Mouse (Mus musculus): ENCODE measurements at regions not wholly inside any gene's neighbourhood (a gene's known extent, or its start where the extent isn't known, plus 50 kb on each side); places are given as distances from the start of the nearest gene placed in this dataset.

GRCm38 (mm10) chr5:141137716-141138115 is 103.6 kb upstream of the Sdk1 start:
- DNase-seq (ENCODE audit: low spot score in 2 of 2): no peak

- no peak for DNase-seq (ENCODE audit: low spot score in 2 of 2)
Measured at GRCm38 (mm10) chr5:141138771-141139360, 102.4 kb upstream of the Sdk1 start.

- DNase-seq (ENCODE audit: low spot score in 2 of 2): no peak
Measured at GRCm38 (mm10) chr5:141139361-141139912, 101.9 kb upstream of the Sdk1 start.

- DNase-seq (ENCODE audit: low spot score in 2 of 2): no peak
Measured at GRCm38 (mm10) chr5:141160391-141160790, 80.9 kb upstream of the Sdk1 start.

- no peak for DNase-seq (ENCODE audit: low spot score in 2 of 2)
Measured at GRCm38 (mm10) chr5:141160956-141161355, 80.3 kb upstream of the Sdk1 start.

- no peak for DNase-seq (ENCODE audit: low spot score in 2 of 2)
Measured at GRCm38 (mm10) chr5:141182442-141182841, 58.8 kb upstream of the Sdk1 start.

- no peak for DNase-seq (ENCODE audit: low spot score in 2 of 2)
Measured at GRCm38 (mm10) chr5:141189033-141189432, 52.3 kb upstream of the Sdk1 start.
